Mouse (Mus musculus): ENCODE data around the gene Olfr1191-ps1. TPM values are rescaled to one million over a fixed set of nuclear protein-coding genes. Genes with fewer than 3 reads are reported as not detected.
"Not testable (repeated sequence)": the region's sequence is repeated elsewhere in the genome, so short reads cannot be mapped to it uniquely, and the experiment has no call there.

Olfr1191-ps1 gene
- not detected in 2 replicates for polyA plus RNA-seq (2012; rRNA removed)

DNA sequence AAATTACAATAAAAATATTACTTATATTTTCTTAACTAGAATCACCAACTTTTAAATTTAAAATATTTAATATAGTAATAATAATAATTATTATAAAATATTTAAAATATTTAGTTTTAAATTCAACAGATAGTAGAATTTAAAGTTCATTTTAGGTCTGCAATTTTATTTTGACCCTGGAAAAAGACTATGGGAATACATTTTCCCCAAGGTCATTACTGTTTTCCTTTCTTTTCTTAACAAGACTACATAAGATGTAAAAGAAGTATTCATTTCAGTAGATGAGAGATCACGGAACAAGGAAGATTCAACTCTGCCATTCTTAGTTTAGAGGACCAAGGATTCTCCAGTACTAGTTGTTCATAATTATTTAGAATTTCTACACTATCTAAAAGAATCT is at the start of gene Olfr1191-ps1:
Gene Olfr1191-ps1 (plus strand): TSS at position 301 of the 400 bp plus-strand sequence.
- DNase-seq (ENCODE audit: low read depth), result not testable (repeated sequence)

DNA sequence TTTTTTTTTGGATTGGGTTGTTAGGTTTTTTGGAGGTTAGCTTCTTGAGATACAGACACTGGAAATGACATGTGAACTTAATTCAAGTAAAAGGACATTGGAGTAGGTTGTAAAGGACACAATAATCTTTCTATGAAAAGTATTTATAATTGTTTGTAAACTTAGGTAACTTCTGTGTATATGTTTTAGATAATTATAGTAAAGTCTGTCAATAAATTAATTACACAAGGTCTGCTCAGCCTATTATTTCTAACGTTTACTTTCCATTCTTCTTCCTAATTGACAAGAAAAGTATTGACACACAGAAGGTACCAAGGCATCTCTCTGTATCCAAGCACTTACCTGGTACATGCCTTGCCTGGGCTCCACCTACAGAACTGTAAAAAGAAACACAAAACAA is 7.9 kb downstream of the Olfr1191-ps1 start, which contains the start of gene Olfr1192-ps1:
Gene Olfr1192-ps1 (plus strand): TSS at position 301 of the 400 bp plus-strand sequence.
- no peak for TF ChIP-seq CTCF (IDR thresholded peaks at IDR 0.05; ENCODE audit: borderline replicate concordance, extremely low read depth, insufficient read depth, insufficient read length)
- no peak for TF ChIP-seq POLR2A (IDR thresholded peaks at IDR 0.05; ENCODE audit: borderline replicate concordance, extremely low read depth, insufficient read depth, insufficient read length, poor library complexity, severe bottlenecking)
- no peak for DNase-seq (ENCODE audit: low read depth)

DNA sequence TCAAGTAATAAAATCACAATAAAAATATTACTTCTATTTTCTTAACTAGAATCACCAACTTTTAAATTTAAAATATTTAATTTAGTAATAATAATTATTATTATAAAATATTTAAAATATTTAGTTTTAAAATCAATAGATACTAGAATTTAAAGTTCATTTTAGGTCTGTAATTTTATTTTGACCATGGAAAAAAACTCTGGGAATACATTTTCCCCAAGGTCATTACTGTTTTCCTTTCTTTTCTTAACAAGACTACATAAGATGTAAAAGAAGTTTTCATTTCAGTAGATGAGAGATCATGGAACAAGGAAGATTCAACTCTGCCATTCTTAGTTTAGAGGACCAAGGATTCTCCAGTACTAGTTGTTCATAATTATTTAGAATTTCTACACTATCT is 35.0 kb downstream of the Olfr1191-ps1 start, which contains the start of gene Olfr1193:
Gene Olfr1193 (plus strand): TSS at position 301 of the 400 bp plus-strand sequence.
- not testable (repeated sequence) for DNase-seq (ENCODE audit: low read depth)

DNA sequence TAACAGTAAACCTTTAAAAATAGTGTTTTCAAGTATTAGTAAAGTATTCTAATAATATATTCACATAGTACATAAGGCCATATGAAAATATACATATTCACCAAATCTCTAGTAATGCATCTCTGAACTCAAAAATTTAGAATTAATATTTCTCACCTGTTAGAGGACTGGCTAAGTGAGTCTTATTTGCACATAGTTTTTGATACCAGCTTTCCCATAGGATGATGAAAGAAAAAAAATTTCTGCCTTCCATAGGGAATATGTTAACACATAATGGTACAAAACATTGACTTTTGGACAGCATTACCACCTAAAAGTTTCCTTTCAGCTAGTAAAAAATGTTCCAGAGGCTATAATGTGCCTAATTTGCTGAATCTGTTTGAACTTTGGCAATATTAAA is 48.7 kb downstream of the Olfr1191-ps1 start, which contains the start of gene Olfr1195:
Gene Olfr1195 (minus strand): TSS at position 101 of the 400 bp plus-strand sequence.
- no peak for TF ChIP-seq POLR2A (IDR thresholded peaks at IDR 0.05; ENCODE audit: borderline replicate concordance, extremely low read depth, insufficient read depth, insufficient read length, poor library complexity, severe bottlenecking)
- no peak for TF ChIP-seq CTCF (IDR thresholded peaks at IDR 0.05; ENCODE audit: borderline replicate concordance, extremely low read depth, insufficient read depth, insufficient read length)

More for the DNA sequence above, 48.7 kb downstream of the Olfr1191-ps1 start, which contains the start of gene Olfr1195:
- DNase-seq (ENCODE audit: low read depth), result no peak

Other genes starting within 250 kb of the Olfr1191-ps1 start
- gene Olfr1179, start 234.1 kb upstream of the Olfr1191-ps1 start, polyA plus RNA-seq (2012; rRNA removed), result not detected in 2 replicates
- not detected in 2 replicates for gene Olfr1180, start 221.4 kb upstream of the Olfr1191-ps1 start, polyA plus RNA-seq (2012; rRNA removed)
- not detected in 2 replicates for gene Olfr1181, start 214.4 kb upstream of the Olfr1191-ps1 start, polyA plus RNA-seq (2012; rRNA removed)
- gene Gm13757, start 191.4 kb upstream of the Olfr1191-ps1 start, polyA plus RNA-seq (2012; rRNA removed), result not detected in 2 replicates
- gene Olfr1183, start 185.7 kb upstream of the Olfr1191-ps1 start, polyA plus RNA-seq (2012; rRNA removed), result not detected in 2 replicates
- not detected in 2 replicates for gene Olfr1184, start 156.9 kb upstream of the Olfr1191-ps1 start, polyA plus RNA-seq (2012; rRNA removed)
- gene Olfr1185-ps1, start 147.2 kb upstream of the Olfr1191-ps1 start, polyA plus RNA-seq (2012; rRNA removed), result not detected in 2 replicates
- gene Olfr1186, start 122.0 kb upstream of the Olfr1191-ps1 start, polyA plus RNA-seq (2012; rRNA removed), result not detected in 2 replicates
- gene Olfr1188, start 83.6 kb upstream of the Olfr1191-ps1 start, polyA plus RNA-seq (2012; rRNA removed), result not detected in 2 replicates
- not detected in 2 replicates for gene Olfr1189, start 54.1 kb upstream of the Olfr1191-ps1 start, polyA plus RNA-seq (2012; rRNA removed)
- gene Olfr1192-ps1, start 8.0 kb downstream of the Olfr1191-ps1 start, polyA plus RNA-seq (2012; rRNA removed), result not detected in 2 replicates
- not detected in 2 replicates for gene Olfr1193, start 35.1 kb downstream of the Olfr1191-ps1 start, polyA plus RNA-seq (2012; rRNA removed)
- gene Olfr1195, start 48.6 kb downstream of the Olfr1191-ps1 start, polyA plus RNA-seq (2012; rRNA removed), result not detected in 2 replicates
- gene Olfr1196, start 64.1 kb downstream of the Olfr1191-ps1 start, polyA plus RNA-seq (2012; rRNA removed), result not detected in 2 replicates
- gene Olfr1197, start 91.8 kb downstream of the Olfr1191-ps1 start, polyA plus RNA-seq (2012; rRNA removed), result not detected in 2 replicates
- gene Olfr1198, start 110.8 kb downstream of the Olfr1191-ps1 start, polyA plus RNA-seq (2012; rRNA removed), result not detected in 2 replicates
- not detected in 2 replicates for gene Olfr1199, start 119.9 kb downstream of the Olfr1191-ps1 start, polyA plus RNA-seq (2012; rRNA removed)
- gene Olfr1200, start 129.9 kb downstream of the Olfr1191-ps1 start, polyA plus RNA-seq (2012; rRNA removed), result not detected in 2 replicates
- not detected in 2 replicates for gene Olfr1201, start 152.5 kb downstream of the Olfr1191-ps1 start, polyA plus RNA-seq (2012; rRNA removed)
- gene Olfr1202, start 174.0 kb downstream of the Olfr1191-ps1 start, polyA plus RNA-seq (2012; rRNA removed), result not detected in 2 replicates
- not detected in 2 replicates for gene Olfr1205, start 189.2 kb downstream of the Olfr1191-ps1 start, polyA plus RNA-seq (2012; rRNA removed)
- not detected in 2 replicates for gene Olfr1204, start 208.8 kb downstream of the Olfr1191-ps1 start, polyA plus RNA-seq (2012; rRNA removed)
- gene Olfr1206, start 222.7 kb downstream of the Olfr1191-ps1 start, polyA plus RNA-seq (2012; rRNA removed), result not detected in 2 replicates